Mouse (Mus musculus) embryonic fibroblast, embryonic 13.5 days (primary cell): ENCODE results near the gene Ppl.

Experiments
- CTCF ChIP-seq: IDR thresholded peaks from 2 replicates; pipeline ENCODE4 v1.5.1; 2011; ENCODE audit warnings: mild to moderate bottlenecking, control low read depth, low read length, moderate library complexity, borderline replicate concordance; ENCODE audit not compliant: insufficient read depth
- POLR2A ChIP-seq: IDR thresholded peaks from 2 replicates; pipeline ENCODE4 v1.6.1; 2011; ENCODE audit warnings: low read depth, mild to moderate bottlenecking, control low read depth, low read length, moderate library complexity

DNA sequence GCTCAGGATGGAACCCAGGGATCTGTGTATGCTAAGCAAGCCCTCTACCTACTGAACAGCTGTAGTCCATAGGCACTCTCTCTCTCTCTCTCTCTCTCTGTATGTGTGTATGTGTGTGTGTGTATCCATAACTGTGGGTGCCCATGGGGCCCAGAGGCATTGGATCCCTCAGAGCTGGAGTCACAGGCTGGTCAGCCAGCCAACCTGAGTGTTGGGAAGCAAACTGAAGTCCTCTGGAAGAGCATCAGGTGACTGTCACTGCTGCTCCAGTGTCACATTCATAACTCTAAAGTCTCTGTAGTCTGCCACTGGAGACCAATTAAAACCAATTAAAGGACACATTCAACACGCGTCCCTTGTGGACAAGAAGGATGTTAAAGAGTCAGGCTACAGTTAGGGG is 24.3 kb upstream of the Ppl start:
- TF ChIP-seq POLR2A (no peak), CTCF (no peak)
